Mouse (Mus musculus) cerebellum, adult (tissue): Measurements from ENCODE around the gene St6galnac3.
A peak's percentile ranks its signal among the peaks of the same experiment; 100 is the strongest.

Experiments
- ATAC-seq: cut with Nextera tagmentation; 2 replicates; pipeline ENCODE4 v1.9.2; 2017; ENCODE audit warnings: mild to moderate bottlenecking, moderate library complexity, mixed read lengths; ENCODE audit not compliant: insufficient number of reproducible peaks, low FRiP score, low TSS enrichment

St6galnac3 gene

GRCm38 (mm10) chr3:153200076-153200475, 524.9 kb downstream of the St6galnac3 start:
- no peak for ATAC-seq

GRCm38 (mm10) chr3:153199251-153199650, 525.7 kb downstream of the St6galnac3 start:
- no peak for ATAC-seq

- no peak for ATAC-seq
Measured at GRCm38 (mm10) chr3:153198514-153198913, 526.5 kb downstream of the St6galnac3 start.

- no peak for ATAC-seq
Measured at GRCm38 (mm10) chr3:153193025-153193424, 531.9 kb downstream of the St6galnac3 start.

- no peak for ATAC-seq
Measured at GRCm38 (mm10) chr3:153190742-153191141, 534.2 kb downstream of the St6galnac3 start.

GRCm38 (mm10) chr3:153189685-153190467, 535.1 kb downstream of the St6galnac3 start:
- ATAC-seq: no peak

GRCm38 (mm10) chr3:153188224-153188623, 536.8 kb downstream of the St6galnac3 start:
- peak; percentile 50; the same call in 1 of the 2 replicates for ATAC-seq

- no peak for ATAC-seq
Measured at GRCm38 (mm10) chr3:153185117-153185516, 539.9 kb downstream of the St6galnac3 start.

- ATAC-seq: no peak
Measured at GRCm38 (mm10) chr3:153181242-153181641, 543.7 kb downstream of the St6galnac3 start.

GRCm38 (mm10) chr3:153176749-153177148, 548.2 kb downstream of the St6galnac3 start:
- ATAC-seq: no peak

GRCm38 (mm10) chr3:153176325-153176724, 548.6 kb downstream of the St6galnac3 start:
- no peak for ATAC-seq

GRCm38 (mm10) chr3:153174336-153175033, 550.5 kb downstream of the St6galnac3 start:
- ATAC-seq: no peak

- no peak for ATAC-seq
Measured at GRCm38 (mm10) chr3:153173567-153173966, 551.4 kb downstream of the St6galnac3 start.

GRCm38 (mm10) chr3:153170146-153170545, 554.8 kb downstream of the St6galnac3 start:
- no peak for ATAC-seq

- ATAC-seq: no peak
Measured at GRCm38 (mm10) chr3:153169744-153170143, 555.2 kb downstream of the St6galnac3 start.

GRCm38 (mm10) chr3:153161676-153162075, 563.3 kb downstream of the St6galnac3 start:
- no peak for ATAC-seq

- ATAC-seq: no peak
Measured at GRCm38 (mm10) chr3:153160683-153161082, 564.3 kb downstream of the St6galnac3 start.

- peak; percentile 31; the same call in 1 of the 2 replicates for ATAC-seq
Measured at GRCm38 (mm10) chr3:153148887-153149286, 576.1 kb downstream of the St6galnac3 start.
